Mouse (Mus musculus) kidney, adult 2 months (tissue): ENCODE measurements at regions not wholly inside any gene's neighbourhood (a gene's known extent, or its start where the extent isn't known, plus 50 kb on each side); places are given as distances from the start of the nearest gene placed in this dataset.

Experiments
- CTCF ChIP-seq: fragments of 200-500 bp; conservative IDR thresholded peaks from 2 replicates; pipeline ENCODE4 v1.5.1; 2011; ENCODE audit warnings: low read depth, mild to moderate bottlenecking, control low read depth, low read length, moderate library complexity, mixed read lengths; ENCODE audit not compliant: insufficient read depth, insufficient read length
- POLR2A ChIP-seq: fragments of 200-500 bp; IDR thresholded peaks from one replicate; pipeline ENCODE4 v1.6.1; 2011; ENCODE audit warnings: low read depth, low read length, control low read depth

GRCm38 (mm10) chr11:12843631-12844423 lies 379.1 kb upstream of the Cobl start:
- TF ChIP-seq POLR2A, result no peak
- TF ChIP-seq CTCF, result no peak
